Mouse (Mus musculus) ES-Bruce4 (cell line): Measurements from ENCODE around the gene Traf3ip2. TPM values are rescaled to one million over a fixed set of nuclear protein-coding genes. Genes with fewer than 3 reads are reported as not detected.

Experiments
- H3K27ac ChIP-seq: 2 replicates; pipeline ENCODE4 v1.5.1; 2012; ENCODE audit warnings: low read length, inconsistent platforms; ENCODE audit not compliant: insufficient read depth
- H3K27me3 ChIP-seq: 2 replicates; pipeline ENCODE4 v1.6.1; 2012; ENCODE audit warnings: mild to moderate bottlenecking, low read length, inconsistent platforms; ENCODE audit not compliant: control insufficient read depth, poor library complexity, insufficient read depth, severe bottlenecking
- H3K36me3 ChIP-seq: 2 replicates; pipeline ENCODE4 v1.6.1; 2012; ENCODE audit warnings: inconsistent platforms, mild to moderate bottlenecking, low read length, moderate library complexity; ENCODE audit not compliant: control insufficient read depth, poor library complexity, insufficient read depth, severe bottlenecking
- H3K4me1 ChIP-seq: one replicate; pipeline ENCODE4 v1.8.1; 2011; ENCODE audit warnings: low read length; ENCODE audit not compliant: control insufficient read depth, insufficient read depth
- H3K4me3 ChIP-seq: 2 replicates; pipeline ENCODE4 v1.5.1; 2011; ENCODE audit warnings: low read depth, mild to moderate bottlenecking, low read length
- H3K9ac ChIP-seq: 2 replicates; pipeline ENCODE4 v1.6.1; 2012; ENCODE audit warnings: low read depth, mild to moderate bottlenecking, inconsistent platforms; ENCODE audit not compliant: poor library complexity, severe bottlenecking
- H3K9me3 ChIP-seq: replicated peaks from 2 replicates; pipeline ENCODE4 v1.6.1; 2012; ENCODE audit warnings: mild to moderate bottlenecking, low read length, inconsistent platforms; ENCODE audit not compliant: control insufficient read depth, poor library complexity, insufficient read depth, severe bottlenecking
- CTCF ChIP-seq: IDR thresholded peaks from one replicate; pipeline ENCODE4 v1.8.1; 2011; ENCODE audit warnings: low read depth, low read length
- EP300 ChIP-seq: IDR thresholded peaks from 2 replicates; pipeline ENCODE4 v1.6.1; 2011; ENCODE audit warnings: low read depth, low read length; ENCODE audit not compliant: insufficient read depth
- POLR2A ChIP-seq: IDR thresholded peaks from one replicate; pipeline ENCODE4 v1.8.1; 2011; ENCODE audit warnings: low read length; ENCODE audit not compliant: insufficient read depth
- polyA plus RNA-seq: library from polyadenylated mRNA; stranded (reverse); fragments of >200 nt; gene quantifications from 2 replicates; pipeline ENCODE4 v1.2.4, GENCODE M21; 2011; ENCODE audit warnings: low read depth; ENCODE audit not compliant: missing spikeins, insufficient read depth, insufficient read length

Traf3ip2 gene
- polyA plus RNA-seq, 1 experiment = 11.9 TPM

DNA sequence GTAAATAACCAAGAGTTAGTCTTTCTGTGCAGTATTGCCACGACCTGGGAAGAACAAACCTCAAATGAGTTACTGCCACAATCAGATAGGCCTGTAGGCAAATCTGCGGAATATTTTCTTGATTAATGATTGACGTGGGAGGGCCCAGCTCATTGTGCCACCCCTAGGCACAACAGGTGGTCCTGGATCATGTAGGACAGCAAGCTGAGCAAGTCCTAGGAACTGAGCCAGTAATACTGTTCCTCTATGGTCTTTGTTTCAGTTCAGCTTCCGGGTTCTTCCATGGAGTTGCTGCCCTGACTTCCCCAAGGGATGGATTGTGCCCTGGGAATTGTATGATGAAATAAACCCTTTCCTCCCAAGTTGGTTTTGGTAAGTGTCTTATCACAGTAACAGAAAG is 68.3 kb downstream of the Traf3ip2 start:
- Histone ChIP-seq H3K36me3 (no peaks in the 10 kb centered on the region), H3K27me3 (no peaks in the 10 kb centered on the region), H3K27ac (no peak overlapping the region), H3K4me1 (no peaks in the 10 kb centered on the region), H3K4me3 (no peak overlapping the region), H3K9ac (no peak overlapping the region), H3K9me3 (no peaks in the 10 kb centered on the region)
- TF ChIP-seq POLR2A = no peak
- no peak for TF ChIP-seq CTCF
- no peak for TF ChIP-seq EP300

DNA sequence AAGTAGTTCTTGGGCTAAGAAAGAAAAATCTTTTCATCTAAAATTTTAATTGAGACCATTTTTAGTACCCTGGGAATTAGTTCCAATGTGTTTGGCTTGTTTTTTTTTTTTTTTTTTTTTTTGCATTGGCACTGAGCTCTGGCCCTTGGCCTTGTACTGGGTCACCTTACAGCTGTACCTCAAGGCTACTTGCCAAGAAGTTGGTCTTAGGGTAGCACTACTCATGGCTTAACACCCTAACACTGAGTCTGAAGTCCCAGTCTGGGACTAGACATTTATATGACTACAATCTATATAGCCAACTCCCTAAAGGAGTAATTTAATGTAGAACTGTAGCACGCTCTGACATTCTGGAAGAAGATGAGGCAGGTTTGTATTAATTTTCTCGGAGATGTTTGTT is 69.8 kb downstream of the Traf3ip2 start:
- H3K4me1 ChIP-seq = no peaks in the 10 kb centered on the region
- no peaks in the 10 kb centered on the region for H3K27me3 ChIP-seq
- no peaks in the 10 kb centered on the region for H3K9me3 ChIP-seq
- H3K9ac ChIP-seq = no peak overlapping the region
- H3K4me3 ChIP-seq = no peak overlapping the region
- TF ChIP-seq POLR2A (no peak), CTCF (no peak), EP300 (no peak)
- no peaks in the 10 kb centered on the region for H3K36me3 ChIP-seq
- no peak overlapping the region for H3K27ac ChIP-seq

DNA sequence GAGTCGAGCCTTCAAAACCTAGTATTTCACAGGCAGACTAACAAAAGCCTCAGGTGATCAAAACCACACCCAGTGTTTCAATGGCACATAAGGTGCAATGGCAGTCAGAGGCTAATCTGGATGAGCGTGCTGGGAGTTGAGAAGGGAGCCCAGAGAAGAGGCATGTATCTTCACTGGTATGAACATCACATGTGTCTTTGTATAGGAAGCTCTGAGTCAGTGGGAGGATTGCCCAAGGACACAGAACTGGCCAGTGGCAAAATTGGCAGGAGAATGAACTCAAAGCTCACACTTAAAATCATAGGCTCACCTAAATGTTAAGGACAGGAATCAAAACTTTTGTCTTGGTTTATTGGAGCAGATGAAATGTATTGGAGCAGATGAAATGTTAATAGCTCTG is 70.7 kb downstream of the Traf3ip2 start:
- Histone ChIP-seq H3K9me3 (no peaks in the 10 kb centered on the region), H3K36me3 (no peaks in the 10 kb centered on the region), H3K27ac (no peak overlapping the region), H3K4me1 (no peaks in the 10 kb centered on the region), H3K9ac (no peak overlapping the region), H3K4me3 (no peak overlapping the region), H3K27me3 (no peaks in the 10 kb centered on the region)
- TF ChIP-seq POLR2A = no peak
- TF ChIP-seq EP300 = no peak
- TF ChIP-seq CTCF = no peak

DNA sequence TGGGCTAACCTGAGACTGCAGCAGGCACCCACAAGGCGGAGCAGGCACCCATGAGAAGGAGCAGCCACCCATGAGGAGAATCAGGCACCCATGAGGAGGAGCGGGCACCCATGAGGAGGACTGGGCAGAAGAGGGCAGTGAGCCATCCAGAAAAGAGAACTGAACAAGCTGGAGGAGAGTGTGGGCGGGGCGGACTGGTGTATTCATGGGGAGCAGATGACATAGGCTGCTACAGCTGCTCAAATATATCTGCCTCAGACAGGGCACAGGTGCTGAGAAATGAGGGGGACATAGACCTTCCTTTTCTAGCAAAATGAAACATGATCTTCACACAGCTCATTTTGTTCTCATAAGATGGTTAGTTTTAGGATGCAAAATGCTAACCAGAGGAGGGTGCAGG is 74.1 kb downstream of the Traf3ip2 start:
- H3K9ac ChIP-seq = no peak overlapping the region
- no peak for TF ChIP-seq CTCF
- no peak for TF ChIP-seq EP300
- TF ChIP-seq POLR2A = no peak
- no peak overlapping the region for H3K4me3 ChIP-seq

DNA sequence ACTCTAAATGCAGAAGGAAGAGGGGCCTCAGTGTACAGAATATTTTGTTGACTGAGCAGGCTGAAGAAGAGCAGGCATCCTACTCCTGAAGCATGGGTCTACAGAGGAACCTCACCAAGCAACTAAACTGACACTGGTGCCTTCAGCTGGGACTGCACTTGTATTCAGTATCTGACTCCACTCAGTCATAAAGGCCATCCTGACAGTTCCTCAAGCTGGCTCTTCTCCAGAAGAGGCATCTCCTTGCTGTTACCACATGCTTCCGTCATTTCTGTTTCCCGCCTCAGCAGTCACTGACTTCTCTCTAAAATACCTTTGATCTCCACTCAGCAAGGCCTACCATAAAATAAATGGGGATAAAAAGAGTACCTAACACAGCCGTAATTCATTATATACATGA is 75.1 kb downstream of the Traf3ip2 start:
- Histone ChIP-seq H3K9ac (no peak overlapping the region), H3K4me1 (no peaks in the 10 kb centered on the region), H3K4me3 (no peak overlapping the region), H3K27ac (no peak overlapping the region), H3K27me3 (no peaks in the 10 kb centered on the region), H3K36me3 (no peaks in the 10 kb centered on the region), H3K9me3 (no peaks in the 10 kb centered on the region)
- TF ChIP-seq POLR2A = no peak
- no peak for TF ChIP-seq CTCF
- TF ChIP-seq EP300 = no peak

More for the DNA sequence above, 74.1 kb downstream of the Traf3ip2 start:
- no peaks in the 10 kb centered on the region for H3K9me3 ChIP-seq
- H3K27ac ChIP-seq = no peak overlapping the region
- H3K36me3 ChIP-seq = no peaks in the 10 kb centered on the region
- H3K4me1 ChIP-seq = no peaks in the 10 kb centered on the region
- no peaks in the 10 kb centered on the region for H3K27me3 ChIP-seq

DNA sequence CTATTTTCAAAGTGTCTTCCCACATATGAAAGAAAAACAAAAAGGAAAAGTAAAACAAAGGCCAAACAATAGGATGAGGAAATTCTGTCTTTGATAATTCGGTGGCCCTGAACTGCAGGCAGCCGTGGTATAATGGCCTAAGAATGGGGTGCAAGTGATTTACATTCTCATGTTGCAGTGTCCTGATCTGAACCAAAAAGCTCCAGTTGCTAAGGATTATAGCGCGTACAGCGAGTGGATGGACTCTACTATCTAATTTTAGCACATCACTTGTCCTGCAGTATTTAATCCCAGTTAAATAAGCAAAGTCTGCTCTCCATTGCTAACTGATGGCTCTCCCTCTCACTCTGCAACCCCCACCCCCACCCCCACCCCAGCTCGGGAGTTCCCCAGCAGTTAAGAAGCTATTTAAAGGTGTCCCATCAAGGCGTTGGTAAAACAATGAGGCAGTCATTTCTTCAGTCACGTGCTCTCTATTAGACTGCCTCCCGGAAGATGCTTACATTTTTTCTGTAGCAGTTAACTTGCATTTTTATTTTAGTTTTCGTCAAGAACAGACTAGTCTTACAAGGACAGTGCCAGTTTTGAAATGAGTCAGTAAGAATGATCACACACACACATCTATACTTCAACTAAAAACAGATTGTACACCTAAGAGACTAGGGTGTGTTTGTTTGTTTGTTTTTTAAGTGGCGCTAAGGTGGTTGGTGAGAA is 78.8 kb downstream of the Traf3ip2 start:
- H3K4me3 ChIP-seq = no peak overlapping the region
- H3K9ac ChIP-seq = no peak overlapping the region
- no peaks in the 10 kb centered on the region for H3K36me3 ChIP-seq
- H3K9me3 ChIP-seq = no peaks in the 10 kb centered on the region
- no peak overlapping the region for H3K27ac ChIP-seq
- no peaks in the 10 kb centered on the region for H3K27me3 ChIP-seq
- no peaks in the 10 kb centered on the region for H3K4me1 ChIP-seq
- no peak for TF ChIP-seq POLR2A
- TF ChIP-seq CTCF = no peak
- TF ChIP-seq EP300 = no peak
